Mouse (Mus musculus) cortical plate, adult 2 months (tissue): ENCODE measurements around the gene Gm5662.
"Not testable (repeated sequence)": the region's sequence is repeated elsewhere in the genome, so short reads cannot be mapped to it uniquely, and the experiment has no call there.

Experiments used
- CTCF ChIP-seq: fragments of 200-500 bp; IDR thresholded peaks from 2 replicates; pipeline ENCODE4 v1.5.1; 2011; ENCODE audit warnings: mild to moderate bottlenecking, control low read depth, low read length; ENCODE audit not compliant: insufficient read depth; ENCODE audit errors: extremely low read depth
- POLR2A ChIP-seq: fragments of 200-500 bp; IDR thresholded peaks from 2 replicates; pipeline ENCODE4 v1.6.1; 2011; ENCODE audit warnings: mild to moderate bottlenecking, low read length, control low read depth; ENCODE audit not compliant: insufficient read depth; ENCODE audit errors: extremely low read depth

GRCm38 (mm10) chr12:88255917-88256316 is 18.4 kb downstream of the Gm5662 start:
- not testable (repeated sequence) for TF ChIP-seq CTCF, POLR2A
